Mouse (Mus musculus) layer of hippocampus, postnatal 36 days (tissue): ENCODE data around the gene Trh. TPM values are rescaled to one million over a fixed set of nuclear protein-coding genes. Genes with fewer than 3 reads are reported as not detected.
A peak's percentile ranks its signal among the peaks of the same experiment; 100 is the strongest.

Experiments used
- DNase-seq, 2 experiments: peaks; one replicate each; pipeline ENCODE4 v3.0.0; 2022
- total RNA-seq, 2 experiments: library from RNA; stranded (reverse); gene quantifications; 2 replicates each; pipeline ENCODE4 v1.2.3; 2021

Gene Trh
- total RNA-seq, 2 experiments from 2014 or later, result 1.1 to 1.3 TPM

- no peak for DNase-seq
Measured at GRCm38 (mm10) chr6:92222021-92222420, 22.4 kb downstream of the Trh start.

GRCm38 (mm10) chr6:92221604-92222003 lies 22.8 kb downstream of the Trh start:
- no peak for DNase-seq

GRCm38 (mm10) chr6:92219445-92219844 lies 25.0 kb downstream of the Trh start:
- peak; percentile 25 to 31 for DNase-seq

- peak; percentile 88 for DNase-seq
Measured at GRCm38 (mm10) chr6:92214773-92215449, 29.5 kb downstream of the Trh start, which contains the start of gene Rbsn. Rbsn (minus strand) TSS chr6:92214925.

- DNase-seq, result peak; percentile 2 to 13
Measured at GRCm38 (mm10) chr6:92214055-92214772, 30.2 kb downstream of the Trh start.

- DNase-seq, result no peak
Measured at GRCm38 (mm10) chr6:92199414-92199813, 45.0 kb downstream of the Trh start.

Other genes with a start within 250 kb of the Trh start
- gene Nr2c2, start 153.3 kb downstream of the Trh start, total RNA-seq, result 10 to 100 TPM; 77.6 to 87.9 TPM
- gene Mrps25, start 60.6 kb downstream of the Trh start, total RNA-seq, result 10 to 100 TPM; 53.2 to 56.2 TPM
- gene Rbsn, start 29.7 kb downstream of the Trh start, total RNA-seq, result 10 to 100 TPM; 41.7 to 45.3 TPM